Mouse (Mus musculus): ENCODE results near the gene Lsamp.

DNA sequence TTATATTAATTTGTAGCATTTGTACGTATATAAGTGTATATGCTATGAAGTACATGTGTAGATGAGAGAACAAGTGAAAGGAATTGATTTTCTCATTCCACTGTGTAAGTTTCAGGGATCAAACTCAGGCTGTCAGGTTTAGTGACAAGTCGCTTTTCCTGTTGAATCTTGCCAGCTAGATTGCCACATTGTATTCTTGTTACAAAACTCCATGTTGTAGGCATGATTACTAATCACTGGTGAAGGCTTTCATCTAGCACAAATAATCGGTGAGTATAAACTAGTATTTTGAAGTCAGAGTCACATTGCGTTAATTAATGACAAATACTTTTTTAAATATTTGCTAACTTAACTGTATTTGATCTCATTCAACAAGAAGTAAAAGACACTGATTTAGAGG is 391.2 kb downstream of the Lsamp start:
- no peak for TF ChIP-seq CTCF (IDR thresholded peaks at IDR 0.05; ENCODE audit: low read depth)
- TF ChIP-seq EP300 (IDR thresholded peaks at IDR 0.05; ENCODE audit: low read depth), result no peak
